Mouse (Mus musculus): ENCODE results near the gene Hook2. TPM values are rescaled to one million over a fixed set of nuclear protein-coding genes. Genes with fewer than 3 reads are reported as not detected.

Hook2 gene
- polyA plus RNA-seq, 1 experiment from 2014 or later = 68.6 TPM

GRCm38 (mm10) chr8:84984294-84985048, 5.9 kb upstream of the Hook2 start:
- Histone ChIP-seq H3K9ac (ENCODE audit: low read depth, low read length) (peak overlapping the region; percentile 53), H3K36me3 (ENCODE audit: control insufficient read depth, insufficient read depth) (no peaks in the 10 kb centered on the region), H3K9me3 (ENCODE audit: control insufficient read depth) (no peaks in the 10 kb centered on the region), H3K4me1 (replicated peaks; ENCODE audit: control insufficient read depth, insufficient read depth, low read length) (peaks cover 35% of the 10 kb centered on the region), H3K27ac (ENCODE audit: low read depth, low read length) (peak overlapping the region; percentile 89), H3K4me2 (replicated peaks; ENCODE audit: low read depth) (peak overlapping the region; percentile 96), H3K4me3 (ENCODE audit: low read depth, low read length) (peak overlapping the region; percentile 46), H3K27me3 (replicated peaks; ENCODE audit: control insufficient read depth, insufficient read depth, low read length) (no peaks in the 10 kb centered on the region)
- TF ChIP-seq CTCF (IDR thresholded peaks at IDR 0.05; ENCODE audit: low read depth) = no peak
- no peak for ATAC-seq
- 6% methylated on average over 16 of the region's 16 CpGs for WGBS

DNA sequence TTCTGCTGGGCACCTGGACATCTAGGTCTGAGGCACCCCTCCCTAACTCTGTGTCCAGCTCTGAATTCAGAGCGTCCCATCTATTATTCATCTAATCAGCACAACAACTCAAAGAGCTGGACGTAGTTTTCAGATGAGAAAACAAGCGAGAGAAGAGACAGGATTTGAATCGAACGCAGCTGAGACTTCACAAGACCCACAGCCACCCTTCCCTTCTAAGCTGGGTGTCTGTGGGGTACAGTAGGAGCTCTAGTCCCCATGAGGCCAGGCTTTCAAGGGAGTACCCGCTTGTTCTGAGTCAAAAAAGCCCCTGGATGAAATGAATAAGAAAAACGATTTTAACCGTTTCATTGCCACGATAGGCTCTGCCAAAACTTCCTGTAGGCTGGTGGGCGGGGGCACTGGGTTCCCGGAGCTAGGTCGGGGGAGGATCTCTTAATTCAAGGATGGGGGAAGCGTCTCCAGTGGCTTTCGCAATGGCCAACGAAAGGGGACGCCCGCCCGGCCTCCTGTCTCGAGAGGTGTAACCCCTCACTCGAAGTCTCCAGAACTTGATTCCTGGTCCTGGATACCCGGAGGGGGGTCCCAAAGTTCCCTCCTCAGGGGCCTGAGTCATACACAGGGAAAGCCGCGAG, 5.2 kb upstream of the Hook2 start:
- Histone ChIP-seq H3K36me3 (ENCODE audit: control insufficient read depth, insufficient read depth) (no peaks in the 10 kb centered on the region), H3K9ac (ENCODE audit: low read depth, low read length) (peak overlapping the region; percentile 53), H3K4me2 (replicated peaks; ENCODE audit: low read depth) (peak overlapping the region; percentile 96), H3K9me3 (ENCODE audit: control insufficient read depth) (no peaks in the 10 kb centered on the region), H3K27ac (ENCODE audit: low read depth, low read length) (peak overlapping the region; percentile 89), H3K4me3 (ENCODE audit: low read depth, low read length) (peak overlapping the region; percentile 46), H3K27me3 (replicated peaks; ENCODE audit: control insufficient read depth, insufficient read depth, low read length) (no peaks in the 10 kb centered on the region), H3K4me1 (replicated peaks; ENCODE audit: control insufficient read depth, insufficient read depth, low read length) (peaks cover 32% of the 10 kb centered on the region)
- 1% methylated on average over 23 of the region's 23 CpGs for WGBS
- TF ChIP-seq CTCF (IDR thresholded peaks at IDR 0.05; ENCODE audit: low read depth) = no peak
- ATAC-seq = no peak

DNA sequence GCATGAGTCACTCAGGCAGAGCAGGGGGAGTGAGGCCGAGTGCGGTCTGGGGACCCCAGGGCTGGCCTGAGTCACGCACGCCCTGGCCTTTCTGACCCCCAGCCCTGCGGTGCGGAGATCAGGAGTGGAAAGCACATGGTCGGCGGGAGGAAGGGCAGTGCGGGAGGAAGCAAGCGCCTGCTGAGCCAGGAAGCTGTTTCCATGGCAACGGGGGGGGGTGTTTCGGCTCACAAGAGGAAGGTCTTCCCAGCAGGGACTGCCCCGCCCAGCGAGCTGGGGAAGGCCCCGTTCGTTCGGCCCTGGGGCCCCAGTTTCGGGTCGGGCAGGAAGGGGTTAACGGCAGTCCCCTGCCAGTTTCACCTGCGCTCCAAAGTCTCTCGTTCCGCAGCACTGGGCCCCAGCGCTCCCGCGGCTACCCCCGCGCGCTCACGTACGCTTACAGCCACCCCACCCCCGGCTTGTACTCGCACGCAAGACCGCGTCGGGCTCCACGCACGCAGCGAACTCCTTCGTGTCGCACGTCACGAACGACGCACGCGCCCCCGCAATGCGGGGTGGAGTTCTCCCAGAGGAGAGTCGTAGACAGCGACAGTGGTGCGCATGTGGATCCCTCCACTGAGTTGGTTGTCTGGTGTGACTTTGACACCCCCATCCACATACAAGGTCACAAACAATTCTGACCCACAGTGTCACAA, 4.6 kb upstream of the Hook2 start:
- peak overlapping the region; percentile 89 for H3K27ac ChIP-seq (ENCODE audit: low read depth, low read length)
- peak overlapping the region; percentile 96 for H3K4me2 ChIP-seq (replicated peaks; ENCODE audit: low read depth)
- no peaks in the 10 kb centered on the region for H3K27me3 ChIP-seq (replicated peaks; ENCODE audit: control insufficient read depth, insufficient read depth, low read length)
- peak overlapping the region; percentile 53 for H3K9ac ChIP-seq (ENCODE audit: low read depth, low read length)
- peaks cover 27% of the 10 kb centered on the region for H3K4me1 ChIP-seq (replicated peaks; ENCODE audit: control insufficient read depth, insufficient read depth, low read length)
- no peak for TF ChIP-seq CTCF (IDR thresholded peaks at IDR 0.05; ENCODE audit: low read depth)
- ATAC-seq = peak; percentile 28
- H3K9me3 ChIP-seq (ENCODE audit: control insufficient read depth) = no peaks in the 10 kb centered on the region
- under 1% methylated on average over 53 of the region's 53 CpGs for WGBS
- H3K36me3 ChIP-seq (ENCODE audit: control insufficient read depth, insufficient read depth) = no peaks in the 10 kb centered on the region
- H3K4me3 ChIP-seq (ENCODE audit: low read depth, low read length) = peak overlapping the region; percentile 46

DNA sequence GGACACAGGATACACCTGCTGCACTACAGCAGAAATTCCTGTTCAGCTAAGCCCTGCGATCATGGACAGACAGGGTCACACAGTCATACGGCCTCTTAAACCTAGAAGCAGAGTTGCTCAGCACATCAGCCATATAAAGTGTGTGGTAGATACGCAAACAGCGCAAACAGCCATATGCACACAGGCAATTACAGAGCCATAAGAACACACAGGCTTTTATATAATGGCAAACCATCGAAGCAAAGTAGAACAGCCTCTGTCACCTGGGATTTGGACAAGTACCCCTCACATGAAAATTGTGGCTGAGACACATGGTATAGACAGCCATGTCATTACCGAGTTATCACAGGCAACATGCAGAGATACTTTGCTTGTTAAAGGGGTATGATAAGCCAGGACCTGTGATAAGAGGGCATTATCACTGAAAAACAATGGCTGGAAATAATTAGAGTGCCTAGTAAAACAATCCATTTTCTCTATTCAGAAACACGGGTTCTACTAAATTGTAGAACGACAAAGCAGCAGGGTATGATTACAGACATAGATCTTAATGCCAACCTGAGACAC, 3.9 kb upstream of the Hook2 start:
- peak overlapping the region; percentile 89 for H3K27ac ChIP-seq (ENCODE audit: low read depth, low read length)
- ATAC-seq = no peak
- H3K36me3 ChIP-seq (ENCODE audit: control insufficient read depth, insufficient read depth) = no peaks in the 10 kb centered on the region
- WGBS = 14% methylated on average over 8 of the region's 8 CpGs
- no peak for TF ChIP-seq CTCF (IDR thresholded peaks at IDR 0.05; ENCODE audit: low read depth)
- H3K4me1 ChIP-seq (replicated peaks; ENCODE audit: control insufficient read depth, insufficient read depth, low read length) = peaks cover 20% of the 10 kb centered on the region
- H3K9ac ChIP-seq (ENCODE audit: low read depth, low read length) = peak overlapping the region; percentile 53; the same call in 1 of the 2 replicates
- no peaks in the 10 kb centered on the region for H3K27me3 ChIP-seq (replicated peaks; ENCODE audit: control insufficient read depth, insufficient read depth, low read length)
- peak overlapping the region; percentile 96 for H3K4me2 ChIP-seq (replicated peaks; ENCODE audit: low read depth)
- H3K9me3 ChIP-seq (ENCODE audit: control insufficient read depth) = no peaks in the 10 kb centered on the region
- H3K4me3 ChIP-seq (ENCODE audit: low read depth, low read length) = peak overlapping the region; percentile 46

DNA sequence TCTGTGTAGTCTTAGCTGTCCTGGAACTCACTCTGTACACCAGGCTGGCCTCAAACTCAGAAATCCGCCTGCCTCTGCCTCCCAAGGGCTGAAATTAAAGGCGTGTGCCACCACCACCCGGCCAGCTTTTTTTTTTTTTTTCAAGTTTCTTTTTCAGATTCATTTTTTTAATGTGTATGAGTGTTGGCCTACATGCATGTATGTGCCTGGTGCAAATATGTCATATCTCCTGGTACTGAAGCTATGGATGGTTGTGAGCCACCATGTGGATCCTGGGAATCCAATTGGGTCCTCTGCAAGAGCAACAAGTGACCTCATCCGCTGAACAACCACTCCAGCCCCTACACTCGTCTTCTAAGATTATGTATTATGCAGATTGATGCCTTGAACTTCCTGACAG, 3.0 kb upstream of the Hook2 start:
- Histone ChIP-seq H3K27ac (ENCODE audit: low read depth, low read length) (no peak overlapping the region; the same call in 1 of the 2 replicates), H3K4me2 (replicated peaks; ENCODE audit: low read depth) (no peak overlapping the region; the same call in 1 of the 2 replicates), H3K36me3 (ENCODE audit: control insufficient read depth, insufficient read depth) (no peaks in the 10 kb centered on the region), H3K9me3 (ENCODE audit: control insufficient read depth) (no peaks in the 10 kb centered on the region), H3K4me3 (ENCODE audit: low read depth, low read length) (no peak overlapping the region), H3K4me1 (replicated peaks; ENCODE audit: control insufficient read depth, insufficient read depth, low read length) (0 out of 2 replicates have a peak, but pooled peaks cover 11% of the 10 kb centered on the region), H3K27me3 (replicated peaks; ENCODE audit: control insufficient read depth, insufficient read depth, low read length) (no peaks in the 10 kb centered on the region), H3K9ac (ENCODE audit: low read depth, low read length) (no peak overlapping the region)
- WGBS = 69% methylated on average over 5 of the region's 5 CpGs
- ATAC-seq = no peak
- no peak for TF ChIP-seq CTCF (IDR thresholded peaks at IDR 0.05; ENCODE audit: low read depth)

DNA sequence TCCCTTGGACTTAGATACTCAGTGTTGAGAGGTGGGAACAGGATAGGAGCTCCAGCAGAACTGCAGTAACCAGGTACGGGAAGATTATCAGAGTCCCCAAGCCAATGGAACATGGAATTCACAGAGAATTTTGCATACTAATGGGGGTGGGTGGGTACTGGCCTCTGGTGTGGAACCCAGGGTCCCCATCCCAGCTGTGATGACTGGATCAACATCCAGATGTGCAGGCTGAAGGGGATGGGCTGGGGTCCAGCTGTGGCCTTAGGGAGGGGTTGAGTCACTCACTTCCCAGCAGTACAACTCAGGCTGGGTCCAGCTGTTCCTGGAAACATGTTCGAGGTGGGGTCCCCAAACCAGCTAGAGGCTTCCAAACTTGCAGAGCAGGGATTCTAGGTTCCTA, 2.5 kb upstream of the Hook2 start:
- Histone ChIP-seq H3K4me3 (ENCODE audit: low read depth, low read length) (no peak overlapping the region), H3K4me2 (replicated peaks; ENCODE audit: low read depth) (no peak overlapping the region), H3K36me3 (ENCODE audit: control insufficient read depth, insufficient read depth) (no peaks in the 10 kb centered on the region), H3K9ac (ENCODE audit: low read depth, low read length) (no peak overlapping the region), H3K4me1 (replicated peaks; ENCODE audit: control insufficient read depth, insufficient read depth, low read length) (0 out of 2 replicates have a peak, but pooled peaks cover 11% of the 10 kb centered on the region), H3K27me3 (replicated peaks; ENCODE audit: control insufficient read depth, insufficient read depth, low read length) (no peaks in the 10 kb centered on the region), H3K9me3 (ENCODE audit: control insufficient read depth) (no peaks in the 10 kb centered on the region), H3K27ac (ENCODE audit: low read depth, low read length) (no peak overlapping the region)
- 61% methylated on average over 2 of the region's 2 CpGs for WGBS
- TF ChIP-seq CTCF (IDR thresholded peaks at IDR 0.05; ENCODE audit: low read depth) = no peak
- ATAC-seq = no peak
